Mouse (Mus musculus): ENCODE results near the gene Cd274. TPM values are rescaled to one million over a fixed set of nuclear protein-coding genes. Genes with fewer than 3 reads are reported as not detected.
"Not testable (repeated sequence)": the region's sequence is repeated elsewhere in the genome, so short reads cannot be mapped to it uniquely, and the experiment has no call there.

Gene Cd274
- total RNA-seq, 4 experiments from 2014 or later, result 1.1 to 4.6 (median 3.2) TPM

- no peak for DNase-seq (ENCODE audit: low spot score in 2 of 2)
Observed at GRCm38 (mm10) chr19:29393333-29393732, 26.1 kb downstream of the Cd274 start.

GRCm38 (mm10) chr19:29394721-29395120 lies 27.5 kb downstream of the Cd274 start:
- DNase-seq (ENCODE audit: low spot score in 2 of 2), result no peak

GRCm38 (mm10) chr19:29396353-29396752 lies 29.1 kb downstream of the Cd274 start:
- no peak for DNase-seq (ENCODE audit: low spot score in 2 of 2)

GRCm38 (mm10) chr19:29399786-29400185 lies 32.5 kb downstream of the Cd274 start:
- no peak for DNase-seq (ENCODE audit: low spot score in 2 of 2)

- no peak for DNase-seq (ENCODE audit: low spot score in 2 of 2)
Observed at GRCm38 (mm10) chr19:29400466-29400865, 33.2 kb downstream of the Cd274 start.

GRCm38 (mm10) chr19:29402621-29403020 lies 35.4 kb downstream of the Cd274 start:
- DNase-seq (ENCODE audit: low spot score in 2 of 2), result no peak

GRCm38 (mm10) chr19:29403251-29403650 lies 36.0 kb downstream of the Cd274 start:
- no peak for DNase-seq (ENCODE audit: low spot score in 2 of 2)

- DNase-seq (ENCODE audit: low spot score in 2 of 2), result no peak
Observed at GRCm38 (mm10) chr19:29405388-29405787, 38.1 kb downstream of the Cd274 start.

GRCm38 (mm10) chr19:29406042-29407017 lies 39.1 kb downstream of the Cd274 start:
- no peak for DNase-seq (ENCODE audit: low spot score in 2 of 2)

- no peak for DNase-seq (ENCODE audit: low spot score in 2 of 2)
Observed at GRCm38 (mm10) chr19:29410619-29411018, 43.4 kb downstream of the Cd274 start, which contains the start of gene Pdcd1lg2. Gene Pdcd1lg2, plus strand, starts transcription at chr19:29410919.

GRCm38 (mm10) chr19:29412476-29413420 lies 45.5 kb downstream of the Cd274 start:
- DNase-seq (ENCODE audit: low spot score in 2 of 2), result peak; percentile 21 to 54

- no peak for DNase-seq (ENCODE audit: low spot score in 2 of 2)
Observed at GRCm38 (mm10) chr19:29414513-29414912, 47.3 kb downstream of the Cd274 start.

- not testable (repeated sequence) for DNase-seq (ENCODE audit: low spot score in 2 of 2)
Observed at GRCm38 (mm10) chr19:29414917-29415316, 47.7 kb downstream of the Cd274 start.

GRCm38 (mm10) chr19:29416393-29416902 lies 49.2 kb downstream of the Cd274 start:
- DNase-seq (ENCODE audit: low spot score in 2 of 2), result no peak

GRCm38 (mm10) chr19:29417188-29417587 lies 49.9 kb downstream of the Cd274 start:
- DNase-seq (ENCODE audit: low spot score in 2 of 2), result no peak

GRCm38 (mm10) chr19:29417894-29418293 lies 50.6 kb downstream of the Cd274 start:
- DNase-seq (ENCODE audit: low spot score in 2 of 2), result no peak

GRCm38 (mm10) chr19:29418661-29419115 lies 51.4 kb downstream of the Cd274 start:
- DNase-seq (ENCODE audit: low spot score in 2 of 2), result no peak

- no peak for DNase-seq (ENCODE audit: low spot score in 2 of 2)
Observed at GRCm38 (mm10) chr19:29419506-29419905, 52.3 kb downstream of the Cd274 start.

GRCm38 (mm10) chr19:29419946-29420345 lies 52.7 kb downstream of the Cd274 start:
- DNase-seq (ENCODE audit: low spot score in 2 of 2), result no peak

GRCm38 (mm10) chr19:29420397-29420796 lies 53.1 kb downstream of the Cd274 start:
- DNase-seq (ENCODE audit: low spot score in 2 of 2), result no peak

GRCm38 (mm10) chr19:29422013-29422645 lies 54.9 kb downstream of the Cd274 start:
- DNase-seq (ENCODE audit: low spot score in 2 of 2), result no peak
